Mouse (Mus musculus): Measurements from ENCODE around the gene Cep112.

Gene Cep112

GRCm38 (mm10) chr11:108424889-108425591, at the start of gene Cep112:
Gene Cep112 (plus strand): TSS chr11:108425192.
- peak; percentile 100 for DNase-seq (ENCODE audit: low read depth)

- DNase-seq (ENCODE audit: low read depth): no peak
Measured at GRCm38 (mm10) chr11:108376815-108377214, 48.2 kb upstream of the Cep112 start.

GRCm38 (mm10) chr11:108377680-108378362, 47.2 kb upstream of the Cep112 start:
- DNase-seq (ENCODE audit: low read depth): peak; percentile 95

- no peak for DNase-seq (ENCODE audit: low read depth)
Measured at GRCm38 (mm10) chr11:108378363-108378751, 46.6 kb upstream of the Cep112 start.

GRCm38 (mm10) chr11:108382664-108383063, 42.3 kb upstream of the Cep112 start:
- DNase-seq (ENCODE audit: low read depth): no peak

- no peak for DNase-seq (ENCODE audit: low read depth)
Measured at GRCm38 (mm10) chr11:108384920-108385665, 39.9 kb upstream of the Cep112 start.

- no peak for DNase-seq (ENCODE audit: low read depth)
Measured at GRCm38 (mm10) chr11:108385666-108386024, 39.3 kb upstream of the Cep112 start.

- DNase-seq (ENCODE audit: low read depth): no peak
Measured at GRCm38 (mm10) chr11:108395061-108395460, 29.9 kb upstream of the Cep112 start.

- DNase-seq (ENCODE audit: low read depth): no peak
Measured at GRCm38 (mm10) chr11:108396076-108396829, 28.7 kb upstream of the Cep112 start.

GRCm38 (mm10) chr11:108409876-108410644, 14.9 kb upstream of the Cep112 start:
- peak; percentile 12 for DNase-seq (ENCODE audit: low read depth)

GRCm38 (mm10) chr11:108416360-108416759, 8.6 kb upstream of the Cep112 start:
- DNase-seq (ENCODE audit: low read depth): no peak

GRCm38 (mm10) chr11:108418540-108418939, 6.5 kb upstream of the Cep112 start:
- DNase-seq (ENCODE audit: low read depth): peak; percentile 80

GRCm38 (mm10) chr11:108419242-108419641, 5.8 kb upstream of the Cep112 start:
- no peak for DNase-seq (ENCODE audit: low read depth)

GRCm38 (mm10) chr11:108420751-108421150, 4.2 kb upstream of the Cep112 start:
- DNase-seq (ENCODE audit: low read depth): no peak

GRCm38 (mm10) chr11:108423221-108423620, 1.8 kb upstream of the Cep112 start:
- no peak for DNase-seq (ENCODE audit: low read depth)

- no peak for DNase-seq (ENCODE audit: low read depth)
Measured at GRCm38 (mm10) chr11:108424111-108424510, 881 bp upstream of the Cep112 start.

- DNase-seq (ENCODE audit: low read depth): no peak
Measured at GRCm38 (mm10) chr11:108425592-108425921, 565 bp downstream of the Cep112 start.

- DNase-seq (ENCODE audit: low read depth): no peak
Measured at GRCm38 (mm10) chr11:108426086-108426485, 1.1 kb downstream of the Cep112 start.

- DNase-seq (ENCODE audit: low read depth): peak; percentile 63
Measured at GRCm38 (mm10) chr11:108427191-108427590, 2.2 kb downstream of the Cep112 start.

- DNase-seq (ENCODE audit: low read depth): no peak
Measured at GRCm38 (mm10) chr11:108429076-108429475, 4.1 kb downstream of the Cep112 start.

- no peak for DNase-seq (ENCODE audit: low read depth)
Measured at GRCm38 (mm10) chr11:108443893-108444563, 19.0 kb downstream of the Cep112 start.
